Mouse (Mus musculus): ENCODE measurements around the gene Cnr2. TPM values are rescaled to one million over a fixed set of nuclear protein-coding genes. Genes with fewer than 3 reads are reported as not detected.
A peak's percentile ranks its signal among the peaks of the same experiment; 100 is the strongest.

Gene Cnr2
- total and polyA plus RNA-seq, 3 experiments, result 0.23 to 0.88 (median 0.59) TPM

DNA sequence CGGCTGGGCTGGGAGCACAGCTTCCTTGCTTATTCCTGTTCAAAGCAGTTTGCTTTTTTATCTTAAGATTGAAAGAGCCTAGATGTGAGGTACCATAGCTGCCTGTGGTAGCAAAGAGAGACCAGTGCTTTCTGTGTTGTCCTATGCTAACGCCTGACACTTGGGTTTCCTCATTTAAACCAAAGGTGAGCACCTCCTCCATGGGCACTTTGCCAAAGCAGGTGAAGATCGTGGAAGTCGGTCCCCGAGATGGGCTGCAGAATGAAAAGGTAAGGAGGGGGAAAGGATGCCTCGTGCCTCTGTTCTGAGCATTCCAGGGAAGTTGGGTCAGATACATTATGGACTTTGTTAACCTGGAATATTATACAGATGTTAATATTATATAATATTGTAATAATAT is 55.2 kb downstream of the Cnr2 start:
- Histone ChIP-seq H3K4me1 (ENCODE audit: control insufficient read depth, insufficient read depth, low read length) (peaks cover 16% of the 10 kb centered on the region), H3K36me3 (ENCODE audit: control insufficient read depth, insufficient read depth, low read length) (no peaks in the 10 kb centered on the region), H3K27ac (peak overlapping the region; percentile 54; the same call in 1 of the 2 replicates), H3K27me3 (ENCODE audit: control insufficient read depth, insufficient read depth, low read length) (no peaks in the 10 kb centered on the region), H3K4me3 (no peak overlapping the region), H3K9ac (ENCODE audit: low read depth, low read length) (no peak overlapping the region), H3K79me2 (replicated peaks; ENCODE audit: control insufficient read depth, insufficient read depth, low read length) (peaks cover 3% of the 10 kb centered on the region; the same call in 1 of the 2 replicates)
- DNase-seq, result no peak
- intact Hi-C loops (cut with DNase I), result no loop called here
- 77% methylated on average over 6 of the region's 6 CpGs for WGBS
- no peak for TF ChIP-seq CTCF (IDR thresholded peaks at IDR 0.05)
- no peak for TF ChIP-seq EP300 (IDR thresholded peaks at IDR 0.05; ENCODE audit: insufficient read depth, low read depth, low read length)
- no peak for TF ChIP-seq POLR2A (IDR thresholded peaks at IDR 0.05; ENCODE audit: insufficient read depth, low read depth, low read length)

DNA sequence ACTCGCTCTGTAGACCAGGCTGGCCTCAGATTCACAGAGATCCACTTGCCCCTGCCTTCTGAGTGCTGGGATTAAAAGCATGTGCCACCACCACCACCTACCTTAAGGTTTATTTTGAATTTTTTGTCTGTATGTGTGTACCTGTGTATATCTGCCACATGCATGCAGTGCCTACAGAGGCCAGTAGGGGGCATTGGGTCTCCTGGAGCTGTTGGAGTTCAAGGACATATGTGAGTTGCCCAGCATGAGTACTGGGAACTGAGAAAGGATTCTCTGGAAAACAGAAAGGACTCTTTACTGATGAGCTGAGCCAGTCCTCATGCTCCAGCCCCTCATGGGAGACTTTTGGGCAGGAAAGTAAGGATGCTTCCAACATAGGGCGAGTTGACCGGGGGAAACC is 56.3 kb downstream of the Cnr2 start:
- no peaks in the 10 kb centered on the region for H3K36me3 ChIP-seq (ENCODE audit: control insufficient read depth, insufficient read depth, low read length)
- intact Hi-C loops (cut with DNase I), result no loop called here
- TF ChIP-seq CTCF (IDR thresholded peaks at IDR 0.05) (peak; percentile 51), EP300 (IDR thresholded peaks at IDR 0.05; ENCODE audit: insufficient read depth, low read depth, low read length) (no peak)
- H3K27ac ChIP-seq, result no peak overlapping the region
- WGBS, result 97% methylated on average over 3 of the region's 3 CpGs
- no peak for DNase-seq
- H3K79me2 ChIP-seq (replicated peaks; ENCODE audit: control insufficient read depth, insufficient read depth, low read length), result peaks cover 3% of the 10 kb centered on the region; the same call in 1 of the 2 replicates
- H3K9ac ChIP-seq (ENCODE audit: low read depth, low read length), result no peak overlapping the region
- no peak overlapping the region for H3K4me3 ChIP-seq
- peaks cover 13% of the 10 kb centered on the region for H3K4me1 ChIP-seq (ENCODE audit: control insufficient read depth, insufficient read depth, low read length)
- H3K27me3 ChIP-seq (ENCODE audit: control insufficient read depth, insufficient read depth, low read length), result no peaks in the 10 kb centered on the region

DNA sequence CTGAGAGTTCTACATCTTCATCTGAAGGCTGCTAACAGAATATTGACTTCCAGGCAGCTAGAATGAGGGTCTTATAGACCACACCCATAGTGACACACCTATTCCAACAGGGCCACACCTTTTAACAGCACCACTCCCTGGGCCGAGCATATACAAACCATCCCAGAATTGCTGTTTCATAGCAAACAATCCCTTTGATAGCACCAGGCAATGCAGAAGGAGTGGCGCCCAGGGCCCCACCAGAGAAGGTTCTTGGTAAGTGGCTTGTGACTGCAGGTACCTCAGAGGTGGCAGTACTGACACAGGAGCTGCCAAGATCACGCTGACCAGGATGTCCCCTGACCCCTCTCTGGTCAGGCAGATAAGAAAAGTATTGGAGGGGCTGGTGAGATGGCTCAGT is 58.0 kb downstream of the Cnr2 start:
- DNase-seq, result no peak
- Histone ChIP-seq H3K4me3 (no peak overlapping the region), H3K79me2 (replicated peaks; ENCODE audit: control insufficient read depth, insufficient read depth, low read length) (peaks cover 3% of the 10 kb centered on the region; the same call in 1 of the 2 replicates), H3K27me3 (ENCODE audit: control insufficient read depth, insufficient read depth, low read length) (no peaks in the 10 kb centered on the region), H3K9ac (ENCODE audit: low read depth, low read length) (no peak overlapping the region), H3K27ac (no peak overlapping the region), H3K36me3 (ENCODE audit: control insufficient read depth, insufficient read depth, low read length) (no peaks in the 10 kb centered on the region), H3K4me1 (ENCODE audit: control insufficient read depth, insufficient read depth, low read length) (peaks cover 11% of the 10 kb centered on the region)
- TF ChIP-seq CTCF (IDR thresholded peaks at IDR 0.05) (no peak), EP300 (IDR thresholded peaks at IDR 0.05; ENCODE audit: insufficient read depth, low read depth, low read length) (no peak), POLR2A (IDR thresholded peaks at IDR 0.05; ENCODE audit: insufficient read depth, low read depth, low read length) (no peak)
- WGBS, result 87% methylated on average over 3 of the region's 3 CpGs
- intact Hi-C loops (cut with DNase I), result no loop called here

DNA sequence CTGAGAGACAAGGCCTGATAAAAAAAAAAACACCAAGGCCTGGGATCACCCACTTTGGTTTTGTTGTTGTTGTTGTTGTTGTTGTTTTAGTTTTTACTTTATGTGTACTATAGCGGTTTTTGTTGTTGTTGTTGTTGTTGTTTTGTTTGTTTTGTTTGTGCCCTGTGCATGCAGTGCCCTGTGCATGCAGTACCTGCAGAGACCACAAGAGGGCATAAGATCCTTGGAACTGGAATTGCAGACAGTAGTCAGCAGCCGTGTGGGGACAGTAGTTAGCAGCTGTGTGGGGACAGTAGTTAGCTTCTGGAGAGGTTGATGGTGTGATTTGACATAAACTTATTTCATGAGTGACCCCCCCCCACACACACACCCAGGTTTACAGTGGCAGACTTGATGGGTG is 59.0 kb downstream of the Cnr2 start:
- H3K36me3 ChIP-seq (ENCODE audit: control insufficient read depth, insufficient read depth, low read length), result no peaks in the 10 kb centered on the region
- no peak overlapping the region for H3K27ac ChIP-seq
- H3K4me3 ChIP-seq, result no peak overlapping the region
- H3K79me2 ChIP-seq (replicated peaks; ENCODE audit: control insufficient read depth, insufficient read depth, low read length), result peaks cover 3% of the 10 kb centered on the region; the same call in 1 of the 2 replicates
- WGBS, result 23% methylated on average over 2 of the region's 2 CpGs
- TF ChIP-seq EP300 (IDR thresholded peaks at IDR 0.05; ENCODE audit: insufficient read depth, low read depth, low read length) (peak; percentile 69; the same call in 1 of the 2 replicates), POLR2A (IDR thresholded peaks at IDR 0.05; ENCODE audit: insufficient read depth, low read depth, low read length) (no peak), CTCF (IDR thresholded peaks at IDR 0.05) (peak; percentile 95)
- no peaks in the 10 kb centered on the region for H3K27me3 ChIP-seq (ENCODE audit: control insufficient read depth, insufficient read depth, low read length)
- peaks cover 7% of the 10 kb centered on the region for H3K4me1 ChIP-seq (ENCODE audit: control insufficient read depth, insufficient read depth, low read length)
- peak; percentile 66 to 82 for DNase-seq
- H3K9ac ChIP-seq (ENCODE audit: low read depth, low read length), result no peak overlapping the region
- intact Hi-C loops (cut with DNase I), result no loop called here

DNA sequence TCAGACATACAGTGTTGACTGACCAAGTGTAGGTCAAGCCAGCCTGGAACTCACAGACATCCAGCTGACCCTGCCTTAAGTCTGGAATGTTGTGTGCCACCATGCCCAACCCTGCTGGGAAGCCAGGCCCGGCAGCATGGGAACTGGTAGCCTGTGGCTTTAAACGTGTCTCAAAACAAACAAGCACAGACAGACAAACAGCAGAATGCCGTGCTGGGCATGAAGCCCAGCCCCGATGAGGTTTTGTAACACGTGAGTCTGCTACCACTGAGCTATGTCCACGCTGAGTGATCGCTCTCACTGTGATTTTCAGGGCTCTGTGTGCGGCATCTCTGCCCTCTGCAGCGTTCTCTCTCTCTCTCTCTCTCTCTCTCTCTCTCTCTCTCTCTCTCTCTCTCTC is 60.7 kb downstream of the Cnr2 start:
- intact Hi-C loops (cut with DNase I), result no loop called here
- H3K27ac ChIP-seq, result no peak overlapping the region
- no peaks in the 10 kb centered on the region for H3K4me1 ChIP-seq (ENCODE audit: control insufficient read depth, insufficient read depth, low read length)
- no peaks in the 10 kb centered on the region for H3K79me2 ChIP-seq (replicated peaks; ENCODE audit: control insufficient read depth, insufficient read depth, low read length)
- TF ChIP-seq POLR2A (IDR thresholded peaks at IDR 0.05; ENCODE audit: insufficient read depth, low read depth, low read length) (no peak), EP300 (IDR thresholded peaks at IDR 0.05; ENCODE audit: insufficient read depth, low read depth, low read length) (no peak), CTCF (IDR thresholded peaks at IDR 0.05) (no peak)
- H3K9ac ChIP-seq (ENCODE audit: low read depth, low read length), result no peak overlapping the region
- no peak for DNase-seq
- 75% methylated on average over 9 of the region's 9 CpGs for WGBS
- no peaks in the 10 kb centered on the region for H3K27me3 ChIP-seq (ENCODE audit: control insufficient read depth, insufficient read depth, low read length)
- H3K4me3 ChIP-seq, result no peak overlapping the region
- no peaks in the 10 kb centered on the region for H3K36me3 ChIP-seq (ENCODE audit: control insufficient read depth, insufficient read depth, low read length)

DNA sequence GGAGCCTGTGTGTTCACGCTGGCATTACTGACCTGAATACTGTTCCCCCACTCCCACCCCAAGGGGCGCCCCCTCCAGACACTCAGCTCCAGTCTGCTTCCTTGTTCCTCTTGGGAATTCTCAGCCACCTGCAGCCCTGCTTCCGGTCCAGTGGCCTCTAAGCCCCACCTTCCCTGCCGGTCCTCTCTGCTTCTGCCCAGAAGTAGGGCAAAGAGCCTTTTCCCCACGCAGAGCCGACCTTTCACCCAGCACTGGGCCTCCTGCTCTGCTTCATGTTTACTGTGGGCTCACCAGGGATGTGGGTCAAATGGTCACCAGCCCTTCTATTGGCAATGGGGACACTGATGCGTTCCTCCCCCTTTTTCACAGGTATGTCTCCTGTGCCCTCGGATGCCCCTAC is 63.2 kb downstream of the Cnr2 start:
- Histone ChIP-seq H3K27me3 (ENCODE audit: control insufficient read depth, insufficient read depth, low read length) (no peaks in the 10 kb centered on the region), H3K4me1 (ENCODE audit: control insufficient read depth, insufficient read depth, low read length) (peaks cover 2% of the 10 kb centered on the region), H3K27ac (no peak overlapping the region), H3K79me2 (replicated peaks; ENCODE audit: control insufficient read depth, insufficient read depth, low read length) (no peaks in the 10 kb centered on the region), H3K9ac (ENCODE audit: low read depth, low read length) (no peak overlapping the region), H3K4me3 (no peak overlapping the region), H3K36me3 (ENCODE audit: control insufficient read depth, insufficient read depth, low read length) (no peaks in the 10 kb centered on the region)
- TF ChIP-seq POLR2A (IDR thresholded peaks at IDR 0.05; ENCODE audit: insufficient read depth, low read depth, low read length) (no peak), CTCF (IDR thresholded peaks at IDR 0.05) (no peak), EP300 (IDR thresholded peaks at IDR 0.05; ENCODE audit: insufficient read depth, low read depth, low read length) (no peak)
- intact Hi-C loops (cut with DNase I), result no loop called here
- DNase-seq, result no peak
- WGBS, result 60% methylated on average over 8 of the region's 8 CpGs
